Mouse (Mus musculus) brain, embryonic 18.5 days (tissue): Measurements from ENCODE around the gene Acp7.

ENCODE experiments used
- DNase-seq: peaks from one replicate; pipeline ENCODE4 v3.0.0-alpha.2; 2012; ENCODE audit warnings: low read depth, low spot score

Acp7 gene

DNA sequence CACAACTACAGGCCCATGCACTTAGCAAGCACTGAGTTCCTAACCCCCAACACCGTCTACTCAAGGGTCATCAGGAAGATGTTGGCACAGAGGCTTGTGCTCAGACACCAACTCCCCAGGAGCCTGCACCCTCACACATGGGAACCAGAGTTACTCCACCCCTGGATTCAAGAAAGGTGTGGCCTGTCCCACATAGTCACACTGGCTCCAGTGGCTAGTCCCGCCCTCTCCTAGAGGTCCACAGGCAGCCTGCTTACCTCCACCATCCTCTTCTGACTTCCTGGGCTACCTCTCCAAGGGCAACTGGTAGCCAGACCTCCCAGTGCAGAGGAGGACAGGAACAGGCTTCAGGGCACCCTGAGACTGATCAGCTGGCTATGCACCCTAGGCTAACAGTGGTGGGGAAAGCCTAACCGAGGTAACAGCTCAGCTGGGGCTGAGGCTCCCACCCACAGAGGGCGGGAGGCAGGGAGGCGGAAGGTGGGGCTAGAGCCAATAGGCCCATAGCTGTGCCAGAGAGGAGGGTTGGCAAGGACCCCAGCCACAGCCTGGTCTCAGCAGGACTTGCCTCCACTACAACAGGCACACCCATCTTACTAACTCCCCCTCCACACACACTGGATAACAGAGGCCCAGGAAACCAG is 54.7 kb downstream of the Acp7 start:
- DNase-seq = no peak

DNA sequence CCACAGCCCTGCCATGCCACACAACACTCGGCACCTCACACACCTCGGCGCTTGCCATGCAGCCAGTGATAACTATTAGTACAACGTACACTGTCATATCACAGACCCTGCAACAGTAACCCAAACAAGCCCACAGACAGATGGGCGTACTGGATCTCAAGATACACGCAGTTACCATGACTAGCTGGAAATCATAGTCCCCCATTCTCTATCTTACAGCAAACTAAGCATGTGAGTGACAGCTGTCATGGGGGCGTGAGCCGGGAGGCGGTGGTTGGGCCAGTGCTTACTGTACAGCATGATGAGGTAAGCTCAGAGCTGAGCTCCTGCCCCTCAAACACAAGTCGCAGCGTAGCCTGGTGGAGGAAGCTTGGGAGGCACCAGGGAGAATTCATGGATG is 55.5 kb downstream of the Acp7 start:
- no peak for DNase-seq

DNA sequence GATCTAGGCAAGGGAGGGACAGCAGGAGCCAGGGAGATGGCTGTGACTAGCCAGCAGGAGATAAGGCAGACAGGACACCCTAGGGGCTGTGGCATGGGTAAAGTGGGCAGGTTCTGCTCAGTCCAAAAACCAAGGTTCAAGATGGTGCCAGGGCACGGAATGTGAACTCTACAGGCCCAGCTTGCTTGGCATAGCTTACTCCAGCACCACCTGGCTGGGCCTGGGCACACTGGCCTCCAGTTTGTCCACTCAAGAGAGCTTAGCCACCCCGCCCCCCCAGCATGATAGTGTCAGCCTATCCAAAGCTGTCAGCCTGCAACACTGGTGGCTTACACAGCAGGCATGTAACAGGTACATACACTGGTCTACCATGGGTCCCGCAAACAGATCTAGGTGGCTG is 57.9 kb downstream of the Acp7 start:
- DNase-seq = no peak

DNA sequence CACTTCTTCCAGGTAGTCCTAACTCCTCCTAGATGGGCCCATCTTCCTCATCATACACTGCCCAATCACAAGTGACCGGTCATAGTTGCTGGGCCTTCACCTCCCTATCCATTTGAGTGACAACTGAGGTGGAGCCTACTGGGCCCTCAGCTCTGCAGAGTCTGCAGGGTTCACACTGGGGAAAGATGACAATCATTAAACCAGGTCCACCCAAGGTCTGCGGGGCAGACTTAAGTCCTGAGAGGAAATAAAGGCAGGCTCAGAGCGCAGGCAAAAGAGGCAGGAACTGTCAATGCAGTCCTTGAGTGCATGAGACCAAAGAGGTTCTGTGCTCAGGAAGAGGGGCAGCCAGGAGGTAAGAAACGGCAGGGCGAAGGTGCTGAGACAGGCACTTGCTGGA is 58.4 kb downstream of the Acp7 start:
- DNase-seq = no peak

DNA sequence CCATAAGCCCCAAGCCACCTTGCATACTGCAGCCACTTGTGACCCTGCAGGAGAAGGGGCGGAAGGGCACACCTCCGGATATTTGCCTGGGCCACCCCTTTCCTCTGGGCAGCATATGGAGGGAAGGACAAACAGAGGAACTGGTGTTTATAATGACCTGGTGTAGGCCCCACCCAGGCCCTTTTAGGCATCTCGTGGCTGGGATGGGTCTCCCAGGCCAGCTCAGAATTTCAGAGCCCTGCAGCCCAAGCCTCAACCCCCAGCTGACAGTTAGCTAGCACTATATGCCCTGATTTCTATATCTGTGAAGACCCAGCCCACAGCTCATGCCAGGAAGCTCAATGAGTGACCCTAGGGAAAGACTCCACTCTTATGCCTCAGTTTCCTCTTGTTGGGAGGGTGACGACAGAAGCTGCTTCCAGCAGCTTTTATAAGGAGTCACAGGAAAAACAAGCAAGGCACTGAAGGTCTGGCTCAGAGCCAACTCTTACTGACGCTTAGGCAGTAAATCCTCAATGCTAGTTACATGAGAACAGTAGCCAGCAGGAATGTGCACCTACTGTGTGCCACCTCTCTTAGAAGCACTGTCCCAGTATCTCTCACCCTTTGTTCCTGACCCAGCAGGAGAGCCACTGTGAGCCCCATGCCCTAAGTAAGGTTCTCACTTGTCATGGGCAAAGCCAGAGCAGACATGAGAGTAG is 60.0 kb downstream of the Acp7 start:
- no peak for DNase-seq

DNA sequence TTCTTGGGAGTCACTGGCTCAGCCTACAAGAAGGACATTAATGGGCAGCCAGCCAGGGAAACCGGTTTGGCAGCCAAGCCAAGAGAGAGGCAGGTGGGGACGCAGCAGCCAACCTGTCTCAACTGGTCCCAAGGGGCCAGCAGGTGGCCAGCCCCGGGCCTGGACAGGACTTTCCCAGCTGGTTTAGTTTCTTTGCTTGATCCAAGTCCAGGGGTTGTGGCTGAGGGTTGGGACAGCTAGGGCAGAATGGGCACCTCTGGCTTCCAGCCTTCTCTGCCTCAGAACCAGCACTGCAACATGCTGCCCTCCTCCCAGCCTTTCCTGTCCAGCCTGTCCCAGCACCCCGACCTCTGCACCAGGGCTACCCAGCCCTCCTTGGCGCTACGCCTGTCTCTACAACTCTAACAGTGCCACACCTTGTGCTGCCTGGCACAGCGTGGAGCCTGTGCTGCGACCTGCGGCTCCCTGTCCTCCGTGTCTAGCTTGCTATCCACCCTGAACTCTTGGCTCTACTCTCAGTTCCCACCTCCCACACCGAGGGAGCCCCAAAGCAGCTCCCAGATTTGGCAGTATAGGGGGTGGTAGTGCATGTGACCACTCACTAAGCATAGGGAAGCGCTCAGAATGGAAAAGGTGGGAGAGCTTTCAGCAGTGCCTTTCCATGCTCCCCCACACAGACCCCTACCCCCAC is 60.7 kb downstream of the Acp7 start:
- no peak for DNase-seq

DNA sequence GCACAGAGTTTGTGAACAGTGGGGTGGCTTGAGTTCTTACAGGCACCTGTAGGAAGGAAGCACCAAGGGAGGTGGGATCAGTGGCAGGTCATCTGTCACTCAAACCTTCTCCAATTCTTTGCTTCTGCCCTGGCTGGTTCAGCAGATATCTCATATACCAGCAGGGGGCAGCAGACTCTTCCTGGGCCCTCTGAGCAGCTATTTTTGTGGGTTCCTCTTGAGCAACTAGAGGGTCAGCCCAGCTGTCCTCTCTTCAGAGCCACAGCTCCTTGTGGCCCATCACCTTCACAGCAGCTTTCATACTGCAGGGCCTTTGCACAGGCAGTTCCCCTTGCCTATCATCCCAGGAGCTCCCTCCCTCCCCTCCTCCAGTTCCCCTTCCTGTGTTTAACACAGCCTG is 62.9 kb downstream of the Acp7 start:
- no peak for DNase-seq

DNA sequence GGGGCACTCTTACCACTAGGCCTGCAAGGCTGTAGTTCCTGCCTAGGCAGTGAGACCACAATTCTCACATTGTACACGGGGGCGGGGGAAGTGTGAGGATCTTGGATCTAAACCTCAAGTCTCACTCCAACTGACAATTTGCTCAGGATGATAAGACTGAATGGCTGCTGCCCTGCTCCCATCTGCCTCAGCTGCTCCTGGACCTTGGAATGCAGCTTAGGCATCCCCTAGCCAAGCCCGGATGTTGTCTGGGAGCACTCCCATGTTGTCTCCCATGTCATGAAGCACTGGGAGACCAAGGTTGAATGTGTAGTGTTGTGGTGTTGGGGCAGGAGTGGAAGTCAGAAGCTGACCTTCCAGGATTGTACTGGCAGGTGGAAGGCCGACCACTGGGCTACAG is 63.6 kb downstream of the Acp7 start:
- no peak for DNase-seq

DNA sequence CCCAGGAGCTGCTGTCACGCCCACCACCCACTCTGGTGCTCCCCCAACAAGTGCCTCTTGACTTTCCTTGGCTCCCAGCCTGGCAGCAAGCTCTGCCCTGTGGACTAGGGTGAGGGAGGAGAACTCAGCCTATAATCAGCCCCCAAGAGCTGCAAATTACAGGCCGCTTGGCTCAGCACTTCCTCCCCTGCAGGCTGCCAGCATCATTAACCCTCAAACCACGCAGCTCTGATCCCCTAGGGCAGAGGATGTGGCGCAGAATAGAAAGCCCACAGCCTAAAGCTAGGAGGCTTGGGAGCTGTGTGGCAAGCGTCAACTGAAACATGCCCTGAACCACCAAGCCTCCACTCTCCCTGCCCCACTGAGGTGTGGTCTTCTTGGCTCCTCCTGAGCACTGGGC is 65.7 kb downstream of the Acp7 start:
- no peak for DNase-seq

DNA sequence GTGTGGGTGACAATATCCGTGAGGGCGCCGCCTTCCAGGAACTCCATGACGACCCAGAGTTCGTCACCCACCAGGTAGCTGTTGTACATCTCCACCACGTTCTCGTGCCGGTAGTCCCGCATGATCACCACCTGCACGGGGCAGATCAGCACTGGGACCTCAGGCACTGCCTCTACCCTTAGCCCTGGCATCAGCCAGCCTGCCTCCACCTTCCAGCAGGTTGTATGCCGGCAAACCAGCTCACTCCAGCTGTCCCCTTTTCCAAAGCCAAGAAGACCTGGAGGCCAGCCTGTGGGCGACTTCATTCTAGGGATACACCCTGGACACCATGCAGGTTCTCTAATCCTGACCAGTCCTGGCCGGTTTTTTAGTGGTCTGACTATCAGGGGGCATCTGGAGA is 68.2 kb downstream of the Acp7 start:
- DNase-seq = no peak

DNA sequence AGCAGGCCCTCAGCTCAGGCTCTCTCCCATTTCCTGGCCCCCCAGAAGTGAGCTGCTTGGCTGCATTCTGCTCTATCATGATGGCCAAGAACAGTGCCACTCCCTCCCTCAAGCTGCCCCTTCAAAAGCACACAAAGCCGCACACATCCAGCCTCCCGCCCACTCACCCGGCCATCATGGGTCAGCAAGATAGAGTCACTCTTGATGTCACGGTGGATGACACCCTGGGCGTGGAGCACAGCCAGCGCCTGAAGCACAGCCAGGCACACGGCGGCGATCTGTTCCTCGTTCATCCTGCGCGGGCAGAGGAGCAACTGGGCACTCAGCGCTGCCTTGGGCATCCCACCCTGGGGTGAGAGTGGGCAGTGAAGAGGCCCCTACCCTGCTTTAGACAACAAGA is 68.8 kb downstream of the Acp7 start:
- DNase-seq = no peak

DNA sequence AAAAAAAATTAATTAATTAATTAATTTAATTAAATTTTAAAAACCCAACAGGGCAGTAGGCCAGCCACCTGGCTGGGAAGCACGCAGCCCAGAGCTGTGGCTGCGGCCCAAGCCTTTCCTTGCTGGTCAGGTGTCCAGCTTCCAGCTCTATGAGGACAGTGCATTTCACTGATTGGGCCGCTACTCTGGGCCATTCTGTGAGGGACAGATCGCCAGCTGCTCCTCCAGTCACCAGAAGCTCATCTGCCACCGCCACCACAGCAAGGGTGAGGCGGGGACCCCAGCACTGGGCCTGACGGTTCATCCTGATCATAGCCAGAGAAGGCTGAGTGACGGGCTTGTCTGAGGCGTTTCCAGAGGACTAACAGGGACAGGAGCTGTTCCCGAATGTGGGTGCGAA is 69.2 kb downstream of the Acp7 start:
- DNase-seq = no peak

DNA sequence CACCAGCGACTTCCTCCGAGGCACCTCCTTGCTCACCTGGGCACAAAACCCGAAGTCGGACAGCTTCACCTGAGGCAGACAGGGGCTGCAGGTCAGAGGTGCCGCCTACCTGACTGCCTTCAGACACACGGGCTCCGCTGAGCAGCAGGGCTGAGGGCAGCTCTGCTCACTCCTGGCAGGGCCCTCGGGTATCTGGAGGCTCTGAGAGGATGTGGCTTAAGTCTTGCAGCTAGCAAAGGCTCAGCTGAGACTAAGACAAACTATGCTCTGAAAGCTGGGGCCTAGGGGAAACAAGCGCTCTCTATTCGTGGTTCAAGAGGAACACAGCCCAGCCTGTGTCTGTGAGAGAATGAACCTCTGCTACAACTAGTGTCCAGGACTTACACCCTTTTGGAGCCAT is 70.3 kb downstream of the Acp7 start:
- DNase-seq = no peak

DNA sequence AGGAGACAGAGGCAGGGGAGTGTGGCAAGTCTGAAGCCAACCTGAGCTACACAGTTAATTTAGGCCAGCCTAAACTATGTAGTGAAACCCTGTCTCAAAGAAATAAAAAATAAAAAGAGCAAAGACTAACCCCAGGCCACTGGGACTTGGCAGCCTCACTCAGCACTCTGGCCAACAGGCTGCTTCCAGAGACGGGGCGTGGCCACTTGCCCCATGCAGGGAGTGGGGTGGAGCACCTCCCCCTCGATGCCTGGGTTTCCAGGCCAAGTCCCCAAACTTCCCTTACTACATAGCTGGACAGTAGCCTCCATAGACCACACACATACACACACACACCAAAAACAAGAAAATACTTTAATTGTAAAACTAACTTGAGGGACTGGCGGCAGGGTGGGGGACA is 72.6 kb downstream of the Acp7 start:
- DNase-seq = no peak

DNA sequence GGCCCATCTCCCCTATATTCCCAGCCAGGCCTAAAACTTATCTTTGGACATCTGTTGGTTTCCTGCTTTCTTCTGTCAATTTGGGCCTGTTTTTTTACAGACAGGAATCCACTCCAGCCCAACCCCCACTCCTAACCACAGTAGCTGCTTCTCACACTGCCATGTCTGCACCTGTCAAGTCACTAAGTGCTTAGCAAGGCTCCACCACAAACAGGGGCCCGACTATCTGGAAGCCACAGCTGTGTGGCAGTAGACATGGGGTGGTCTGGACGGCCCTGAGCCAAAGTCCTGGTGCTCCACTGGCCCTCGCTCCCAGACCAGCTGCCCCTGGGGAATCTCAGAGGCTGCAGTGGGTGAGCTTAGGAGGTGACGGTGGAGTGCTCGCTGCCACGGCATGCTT is 73.4 kb downstream of the Acp7 start:
- DNase-seq = no peak
